Mouse (Mus musculus): ENCODE results near the gene H2-Oa. TPM values are rescaled to one million over a fixed set of nuclear protein-coding genes. Genes with fewer than 3 reads are reported as not detected.

H2-Oa gene
- under 1 TPM in 1 of 2 experiments, not detected in 1; 0.34 TPM for total RNA-seq (2021)
- long read RNA-seq = 0 reads

DNA sequence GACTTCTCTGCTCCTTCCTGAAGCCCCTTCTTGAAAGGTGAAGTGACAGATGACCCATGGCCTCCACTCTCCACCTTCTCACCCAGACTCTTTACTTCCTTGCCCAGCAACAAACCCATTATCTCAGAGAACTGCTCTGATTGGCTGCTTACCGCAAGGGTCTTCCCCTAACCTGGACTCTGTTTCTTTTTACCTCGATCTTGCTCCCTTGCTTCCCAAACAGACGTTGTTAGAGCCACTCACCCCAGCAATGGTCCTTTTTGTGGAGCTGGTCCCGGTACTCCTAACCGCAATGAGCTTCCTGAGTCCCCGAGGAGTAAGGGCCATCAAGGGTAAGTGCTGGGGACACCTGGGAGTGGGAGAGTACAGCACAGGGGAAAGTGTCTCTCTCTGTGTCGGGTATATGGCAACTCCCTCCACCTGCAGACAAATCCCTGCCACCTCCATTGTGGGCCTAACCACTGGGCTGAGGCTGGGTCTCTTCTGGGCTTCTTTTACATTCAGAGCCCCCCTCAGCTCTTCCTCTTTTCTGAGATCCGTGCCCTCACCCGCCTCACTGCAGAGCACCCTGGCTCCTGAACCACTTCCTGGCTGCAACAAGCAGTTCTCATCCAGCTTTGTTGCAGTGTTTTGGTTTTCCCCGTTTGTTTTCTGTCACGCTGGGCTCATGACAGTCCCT, at the start of gene H2-Oa:
Gene H2-Oa, plus strand, starts transcription at position 144 of the 679 bp plus-strand sequence.
- no peak for DNase-seq (ENCODE audit: low spot score in 2 of 2)

- no peak for DNase-seq (ENCODE audit: low spot score in 2 of 2)
Measured at GRCm38 (mm10) chr17:34045941-34046340, 46.2 kb upstream of the H2-Oa start.

DNA sequence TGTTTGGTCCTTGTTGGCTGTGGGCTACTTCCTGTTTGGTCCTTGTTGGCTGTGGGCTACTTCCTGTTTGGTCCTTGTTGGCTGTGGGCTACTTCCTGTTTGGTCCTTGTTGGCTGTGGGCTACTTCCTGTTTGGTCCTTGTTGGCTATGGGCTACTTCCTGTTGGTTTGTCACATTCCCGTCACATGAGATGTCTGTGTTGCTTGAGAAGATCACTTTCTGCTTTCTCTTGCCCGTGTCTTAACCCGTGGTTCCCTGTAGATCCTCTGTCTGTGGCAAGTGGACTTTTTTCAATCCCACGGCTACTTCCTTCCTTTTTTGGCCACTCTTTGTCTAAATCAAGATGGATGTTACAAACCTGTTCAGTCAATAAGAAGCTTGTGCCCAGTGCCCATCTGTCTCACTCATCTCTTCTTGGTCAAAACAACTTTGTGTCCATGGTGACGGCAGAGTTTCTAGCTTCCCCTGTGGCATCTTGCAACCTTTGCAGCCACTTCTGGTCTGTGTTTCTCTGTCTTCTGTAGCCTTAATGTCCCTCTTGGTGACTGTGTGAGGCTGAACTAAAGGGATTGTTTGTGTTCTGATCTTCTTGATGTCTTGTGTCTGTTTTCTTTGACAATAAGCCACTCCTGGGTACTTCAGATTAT, 44.6 kb upstream of the H2-Oa start:
- no peak for DNase-seq (ENCODE audit: low spot score in 2 of 2)

- no peak for DNase-seq (ENCODE audit: low spot score in 2 of 2)
Measured at GRCm38 (mm10) chr17:34057224-34057623, 34.9 kb upstream of the H2-Oa start.

GRCm38 (mm10) chr17:34068864-34069263, 23.3 kb upstream of the H2-Oa start:
- DNase-seq (ENCODE audit: low spot score in 2 of 2) = no peak

DNA sequence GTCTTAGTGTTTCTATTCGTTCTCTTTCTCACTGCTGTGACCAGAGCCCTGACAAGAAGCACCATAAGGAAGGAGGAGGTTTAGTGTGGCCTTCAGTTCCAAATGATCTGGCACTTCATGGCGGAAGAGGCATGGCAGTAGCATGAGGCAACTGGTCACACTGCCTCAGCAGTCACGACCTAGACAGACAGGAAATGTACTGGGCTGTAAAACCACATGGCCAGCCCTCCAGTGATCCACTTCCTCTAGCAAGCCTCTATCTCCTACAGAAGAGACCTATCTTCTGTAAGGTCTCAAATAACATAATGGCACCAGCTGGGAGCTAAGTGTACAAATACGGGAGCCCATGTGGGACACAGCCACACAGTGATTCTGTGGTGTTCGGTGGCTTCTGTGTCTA, 20.0 kb upstream of the H2-Oa start:
- DNase-seq (ENCODE audit: low spot score in 2 of 2) = no peak

GRCm38 (mm10) chr17:34075271-34075670, 16.9 kb upstream of the H2-Oa start:
- peak; percentile 80 to 81 for DNase-seq (ENCODE audit: low spot score in 2 of 2)

DNA sequence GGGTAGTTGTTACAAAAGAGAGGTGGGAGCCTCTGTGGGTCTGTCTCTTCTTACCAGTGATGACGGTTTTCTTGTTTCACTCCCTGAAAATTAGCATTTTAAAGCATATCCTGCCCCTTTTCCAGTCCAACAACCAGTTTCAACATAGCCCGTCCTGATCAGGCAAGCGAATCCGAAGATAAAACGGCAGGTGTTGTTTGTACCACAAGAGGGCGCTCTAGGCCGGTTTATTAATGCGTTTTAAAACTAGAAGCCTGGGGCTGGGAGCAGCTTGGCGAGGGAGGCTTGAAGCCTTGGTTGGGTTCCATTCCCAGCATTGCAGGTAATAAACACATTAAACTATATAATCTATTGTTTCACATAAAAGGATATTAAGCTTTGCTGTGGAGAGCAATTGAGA, 14.6 kb upstream of the H2-Oa start:
- DNase-seq (ENCODE audit: low spot score in 2 of 2) = peak; percentile 80 to 81

DNA sequence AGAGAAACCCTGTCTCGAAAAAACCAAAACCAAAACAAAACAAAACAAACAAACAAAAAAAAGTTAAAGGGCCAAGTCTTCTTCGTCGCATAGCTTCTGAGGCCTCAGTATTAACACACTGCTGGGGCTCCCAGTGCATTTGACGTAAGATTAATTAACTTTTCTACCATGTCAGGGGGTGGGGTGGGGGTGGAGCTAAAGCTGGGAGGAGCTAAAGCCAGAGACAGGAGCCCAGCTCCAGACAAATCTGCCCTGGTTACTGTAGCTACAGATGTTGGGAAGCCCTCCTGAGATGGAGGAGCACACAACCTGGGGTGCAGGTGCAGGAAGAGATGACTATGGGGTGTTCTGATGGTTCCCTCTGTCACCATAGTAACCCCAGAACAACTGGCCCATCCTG, 14.0 kb upstream of the H2-Oa start:
- no peak for DNase-seq (ENCODE audit: low spot score in 2 of 2)

- no peak for DNase-seq (ENCODE audit: low spot score in 2 of 2)
Measured at GRCm38 (mm10) chr17:34079002-34079401, 13.1 kb upstream of the H2-Oa start.

DNA sequence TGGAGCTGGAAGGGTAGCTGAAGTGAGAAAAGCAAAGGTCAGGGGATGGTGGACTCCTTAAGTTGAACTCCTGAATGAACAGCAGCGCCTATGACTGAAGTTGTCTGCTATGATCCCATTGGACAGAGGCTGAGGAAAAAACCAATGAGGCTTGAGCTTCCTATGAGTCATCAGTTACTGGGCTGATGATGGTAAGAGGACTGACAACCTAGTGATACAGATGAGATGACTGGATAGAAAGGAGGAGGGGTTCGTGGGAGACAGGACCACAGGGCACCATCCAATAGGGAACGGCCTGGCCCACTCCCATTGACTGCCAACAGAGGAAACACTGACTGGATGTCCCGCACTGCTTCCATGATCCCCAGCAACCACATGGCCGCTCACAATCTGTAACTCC, 12.5 kb upstream of the H2-Oa start:
- peak; percentile 16 to 24 for DNase-seq (ENCODE audit: low spot score in 2 of 2)

- DNase-seq (ENCODE audit: low spot score in 2 of 2) = no peak
Measured at GRCm38 (mm10) chr17:34083104-34083503, 9.0 kb upstream of the H2-Oa start.

- no peak for DNase-seq (ENCODE audit: low spot score in 2 of 2)
Measured at GRCm38 (mm10) chr17:34087386-34087785, 4.8 kb upstream of the H2-Oa start.

GRCm38 (mm10) chr17:34088124-34088523, 4.0 kb upstream of the H2-Oa start:
- DNase-seq (ENCODE audit: low spot score in 2 of 2) = no peak

DNA sequence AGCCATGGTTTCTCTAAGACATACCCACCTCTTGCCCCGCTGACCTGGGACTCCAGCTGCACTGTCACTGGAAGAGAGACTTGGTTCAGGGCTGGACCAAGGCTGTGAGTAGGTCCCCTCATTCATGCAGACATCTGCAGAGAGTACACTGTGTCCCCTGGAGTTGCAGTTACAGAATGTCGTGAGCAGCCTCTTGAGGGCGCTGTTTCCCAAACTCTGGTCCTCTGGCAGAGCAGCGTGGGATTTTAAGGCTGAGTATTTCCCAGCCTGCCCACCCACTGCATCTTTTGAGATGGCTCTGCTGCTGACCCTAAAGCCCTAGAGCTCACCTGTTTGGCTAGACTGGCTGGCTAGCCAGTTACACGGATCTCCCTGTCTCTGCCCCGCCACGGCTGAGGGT, 1.2 kb upstream of the H2-Oa start:
- DNase-seq (ENCODE audit: low spot score in 2 of 2) = peak in 1 of 2 experiments; percentile 41

GRCm38 (mm10) chr17:34093199-34093874, 1.2 kb downstream of the H2-Oa start:
- DNase-seq (ENCODE audit: low spot score in 2 of 2) = no peak

GRCm38 (mm10) chr17:34094283-34095035, 2.3 kb downstream of the H2-Oa start:
- DNase-seq (ENCODE audit: low spot score in 2 of 2) = no peak

GRCm38 (mm10) chr17:34096497-34097010, 4.4 kb downstream of the H2-Oa start:
- no peak for DNase-seq (ENCODE audit: low spot score in 2 of 2)

DNA sequence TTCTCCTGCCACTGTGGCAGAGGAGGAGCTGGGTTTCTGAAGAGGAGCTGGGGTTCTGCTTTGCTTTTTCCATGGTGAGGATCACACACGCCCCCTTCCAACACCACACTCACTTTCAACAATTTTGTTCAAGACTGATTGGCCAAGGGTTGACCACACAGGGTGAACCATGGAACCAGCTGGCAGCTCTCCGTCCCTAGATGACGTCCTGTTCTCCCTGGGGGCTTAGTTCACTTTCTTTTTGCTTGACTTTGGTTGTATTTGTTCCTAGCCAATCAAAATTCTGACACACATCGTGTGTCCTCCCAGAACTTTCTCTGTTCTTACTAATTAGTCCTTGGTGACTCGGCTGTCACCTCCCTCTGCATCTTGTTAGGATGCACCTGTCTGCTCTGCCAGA, 5.1 kb downstream of the H2-Oa start:
- no peak for DNase-seq (ENCODE audit: low spot score in 2 of 2)

GRCm38 (mm10) chr17:34098709-34099479, 6.8 kb downstream of the H2-Oa start:
- DNase-seq (ENCODE audit: low spot score in 2 of 2) = no peak

GRCm38 (mm10) chr17:34099531-34099930, 7.4 kb downstream of the H2-Oa start:
- DNase-seq (ENCODE audit: low spot score in 2 of 2) = no peak

Measured in layer of hippocampus, postnatal 10 days (tissue).